Mouse (Mus musculus): Measurements from ENCODE around the gene Nfatc2.

- no peak for TF ChIP-seq CTCF (IDR thresholded peaks at IDR 0.05; ENCODE audit: borderline replicate concordance, extremely low read depth, insufficient read depth, insufficient read length)
- TF ChIP-seq POLR2A (IDR thresholded peaks at IDR 0.05; ENCODE audit: borderline replicate concordance, extremely low read depth, insufficient read depth, insufficient read length, poor library complexity, severe bottlenecking) = no peak
These were observed 62.4 kb downstream of the Nfatc2 start for GRCm38 (mm10) chr2:168539026-168539425.
